Mouse (Mus musculus): ENCODE data around the gene Tead1. TPM values are rescaled to one million over a fixed set of nuclear protein-coding genes. Genes with fewer than 3 reads are reported as not detected.
A peak's percentile ranks its signal among the peaks of the same experiment; 100 is the strongest.

Tead1 gene
- polyA plus RNA-seq, 1 experiment from 2014 or later, result 32.3 TPM

DNA sequence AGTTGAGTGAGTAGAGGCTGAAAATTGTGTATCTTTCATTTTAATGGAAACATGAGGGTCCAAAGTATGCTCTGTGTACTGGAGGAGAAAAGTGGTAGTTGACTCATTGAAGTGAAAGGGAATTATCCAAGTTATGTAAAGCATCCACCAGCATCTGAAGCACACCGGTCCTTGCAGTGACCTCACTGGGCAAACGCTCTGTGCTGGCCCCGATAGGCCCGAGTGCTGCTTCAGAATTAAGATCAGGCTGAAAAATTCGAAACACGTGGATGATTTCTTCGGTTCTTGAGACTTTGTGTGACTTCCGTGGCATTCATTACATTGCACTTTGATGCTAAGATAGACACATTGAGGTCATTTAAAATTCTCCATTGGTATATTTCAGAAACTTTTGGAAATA lies 185.1 kb downstream of the Tead1 start:
- Histone ChIP-seq H3K4me2 (no peak overlapping the region), H3K27ac (peak overlapping the region; percentile 44; the same call in 1 of the 2 replicates), H3K4me1 (replicated peaks) (peaks cover 17% of the 10 kb centered on the region), H3K36me3 (peaks cover 38% of the 10 kb centered on the region), H3K27me3 (no peaks in the 10 kb centered on the region), H3K4me3 (no peak overlapping the region), H3K9ac (no peak overlapping the region), H3K9me3 (replicated peaks) (no peaks in the 10 kb centered on the region)
- 54% methylated on average over 8 of the region's 8 CpGs for WGBS
- no peak for ATAC-seq (replicated peaks; ENCODE audit: insufficient number of reproducible peaks, insufficient read depth, low FRiP score, low read depth)

DNA sequence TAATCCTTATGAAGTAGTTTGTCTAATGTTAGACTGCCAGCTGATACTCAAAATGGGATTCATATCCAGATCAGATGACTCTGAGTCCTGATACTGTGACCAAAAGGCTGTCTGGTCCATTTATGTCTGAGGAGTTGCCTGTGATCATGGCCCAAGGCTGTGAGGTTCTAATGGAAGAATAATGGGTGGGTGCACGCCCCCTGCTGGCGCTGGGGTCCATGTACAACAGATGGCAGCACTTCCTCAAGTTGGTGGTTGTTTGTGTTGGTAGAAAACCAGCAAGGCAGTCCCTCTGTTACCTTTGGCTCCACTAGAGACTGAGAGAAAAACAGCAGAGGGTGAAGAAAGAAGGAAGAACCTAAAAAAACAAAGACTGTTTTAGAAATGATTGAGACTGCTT lies 186.6 kb downstream of the Tead1 start:
- no peak overlapping the region for H3K4me3 ChIP-seq
- H3K9ac ChIP-seq, result no peak overlapping the region
- 8% methylated on average over 2 of the region's 2 CpGs for WGBS
- no peak overlapping the region for H3K4me2 ChIP-seq
- ATAC-seq (replicated peaks; ENCODE audit: insufficient number of reproducible peaks, insufficient read depth, low FRiP score, low read depth), result no peak
- H3K9me3 ChIP-seq (replicated peaks), result no peaks in the 10 kb centered on the region
- peaks cover 21% of the 10 kb centered on the region for H3K4me1 ChIP-seq (replicated peaks)
- H3K27me3 ChIP-seq, result no peaks in the 10 kb centered on the region
- no peak overlapping the region for H3K27ac ChIP-seq
- peaks cover 31% of the 10 kb centered on the region for H3K36me3 ChIP-seq

DNA sequence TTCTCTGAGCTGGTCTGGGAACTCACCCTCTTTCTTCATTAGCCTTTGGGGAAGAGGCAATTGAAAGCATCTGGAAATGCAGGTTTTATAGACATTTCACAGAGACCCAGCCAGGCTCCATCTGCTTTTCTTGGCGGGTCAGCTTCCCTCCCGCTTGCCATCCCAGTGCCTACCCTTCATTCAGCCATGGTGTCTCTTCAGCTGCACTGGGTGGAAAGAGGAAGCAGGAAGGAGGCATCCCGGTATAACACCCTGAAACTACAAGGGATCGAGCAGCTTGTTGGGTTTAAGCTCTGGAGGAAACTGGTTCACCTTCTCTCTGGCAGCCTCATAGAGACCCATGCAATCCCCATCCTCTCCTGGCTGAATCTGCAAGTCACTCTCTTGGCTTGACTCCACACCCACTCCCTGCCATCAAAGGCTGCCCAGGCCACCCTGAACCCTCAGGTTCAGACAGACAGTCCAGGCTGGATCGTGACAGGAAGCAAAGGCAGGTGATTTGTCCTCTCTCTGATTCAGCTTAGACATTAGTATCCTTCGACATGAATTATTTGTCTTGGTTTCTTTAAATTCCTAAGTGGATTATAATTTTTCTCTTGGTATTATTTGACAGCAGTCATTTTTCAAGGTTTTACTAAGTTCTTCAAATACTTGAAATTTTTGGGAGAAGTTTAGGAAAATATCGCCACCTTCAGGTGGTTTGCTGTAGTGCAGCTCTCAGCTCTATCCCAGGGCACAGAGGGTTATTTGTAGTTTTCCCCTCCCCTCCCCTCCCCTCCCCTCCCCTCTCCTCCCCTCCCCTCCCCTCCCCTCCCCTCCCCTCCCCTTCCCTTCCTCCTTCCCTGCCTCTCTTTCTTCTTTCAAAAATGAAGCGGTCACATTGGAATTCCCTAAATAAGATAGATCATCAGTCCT lies 189.7 kb downstream of the Tead1 start:
- no peak for ATAC-seq (replicated peaks; ENCODE audit: insufficient number of reproducible peaks, insufficient read depth, low FRiP score, low read depth)
- WGBS, result 49% methylated on average over 7 of the region's 8 CpGs
- Histone ChIP-seq H3K36me3 (peaks cover 5% of the 10 kb centered on the region; the same call in 1 of the 2 replicates), H3K4me1 (replicated peaks) (peaks cover 45% of the 10 kb centered on the region), H3K9me3 (replicated peaks) (no peaks in the 10 kb centered on the region), H3K4me3 (no peak overlapping the region), H3K4me2 (no peak overlapping the region), H3K27ac (0 out of 2 replicates have a peak overlapping the region, but pooled peaks have one; percentile 41), H3K9ac (no peak overlapping the region), H3K27me3 (no peaks in the 10 kb centered on the region)

DNA sequence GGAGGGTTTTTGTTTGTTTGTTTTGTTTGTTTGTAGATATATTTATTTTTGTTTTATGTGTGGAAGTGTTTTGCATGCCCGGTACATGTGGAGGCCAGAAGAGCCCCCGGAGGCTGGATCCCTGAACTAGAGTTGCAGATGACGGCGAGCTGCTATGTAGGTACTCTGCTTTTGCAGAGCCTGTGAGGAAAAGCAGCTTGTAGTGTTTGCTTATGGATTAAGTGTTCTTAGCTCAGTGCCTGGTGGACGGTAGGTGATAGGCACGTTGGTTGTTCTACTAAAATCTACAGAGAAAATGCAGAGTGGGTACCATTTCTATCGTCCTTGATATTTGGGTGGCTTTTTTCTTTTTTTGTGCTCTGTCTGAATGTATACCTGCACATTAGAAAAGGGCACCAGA lies 192.6 kb downstream of the Tead1 start:
- Histone ChIP-seq H3K9ac (no peak overlapping the region), H3K4me2 (no peak overlapping the region), H3K27me3 (no peaks in the 10 kb centered on the region), H3K4me3 (no peak overlapping the region), H3K9me3 (replicated peaks) (no peaks in the 10 kb centered on the region), H3K36me3 (peaks cover 15% of the 10 kb centered on the region), H3K4me1 (replicated peaks) (peaks cover 45% of the 10 kb centered on the region), H3K27ac (no peak overlapping the region; the same call in 1 of the 2 replicates)
- ATAC-seq (replicated peaks; ENCODE audit: insufficient number of reproducible peaks, insufficient read depth, low FRiP score, low read depth), result no peak
- 87% methylated on average over 7 of the region's 7 CpGs for WGBS

DNA sequence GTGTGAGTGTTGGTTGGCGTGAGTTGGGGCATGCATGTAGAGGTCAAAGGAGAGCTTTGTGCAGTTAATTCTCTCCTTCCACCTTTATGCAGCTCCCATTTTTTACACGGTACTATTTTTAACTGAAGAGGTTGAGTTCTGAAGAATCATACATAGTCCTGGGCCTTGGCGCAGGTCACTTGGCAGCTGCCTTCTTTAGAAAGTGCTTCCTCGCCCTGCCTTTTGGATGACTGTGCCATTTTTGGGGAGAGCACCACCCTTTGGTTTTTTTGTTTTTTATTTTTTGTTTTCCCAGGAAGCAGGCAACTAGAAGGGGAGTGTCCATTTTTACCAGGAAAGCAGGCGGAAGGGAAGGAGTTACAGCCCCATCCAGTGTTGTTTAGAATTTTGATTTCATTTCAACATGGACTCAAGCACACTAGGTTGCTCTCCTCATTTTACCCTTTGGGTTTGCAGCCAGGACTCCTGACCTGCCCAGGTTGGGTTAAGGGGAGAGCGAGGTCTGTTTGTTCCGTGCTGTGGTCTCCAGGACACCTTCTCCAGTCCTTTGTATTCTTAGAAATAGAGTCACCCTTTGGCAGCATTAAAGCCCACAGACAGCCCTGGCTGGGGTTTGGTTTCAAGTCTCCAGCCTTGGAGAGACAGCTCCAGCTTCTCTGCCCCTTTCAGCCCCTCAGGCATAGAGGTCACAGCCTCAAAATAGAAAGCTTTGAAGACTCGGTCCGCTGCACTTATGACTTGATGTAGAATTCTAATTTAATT lies 193.5 kb downstream of the Tead1 start:
- Histone ChIP-seq H3K4me3 (no peak overlapping the region), H3K4me2 (0 out of 2 replicates have a peak overlapping the region, but pooled peaks have one; percentile 9), H3K9ac (0 out of 2 replicates have a peak overlapping the region, but pooled peaks have one; percentile 4), H3K27ac (peak overlapping the region; percentile 80), H3K4me1 (replicated peaks) (peaks cover 46% of the 10 kb centered on the region), H3K36me3 (peaks cover 22% of the 10 kb centered on the region), H3K9me3 (replicated peaks) (no peaks in the 10 kb centered on the region), H3K27me3 (no peaks in the 10 kb centered on the region)
- 56% methylated on average over 9 of the region's 9 CpGs for WGBS
- no peak for ATAC-seq (replicated peaks; ENCODE audit: insufficient number of reproducible peaks, insufficient read depth, low FRiP score, low read depth)

DNA sequence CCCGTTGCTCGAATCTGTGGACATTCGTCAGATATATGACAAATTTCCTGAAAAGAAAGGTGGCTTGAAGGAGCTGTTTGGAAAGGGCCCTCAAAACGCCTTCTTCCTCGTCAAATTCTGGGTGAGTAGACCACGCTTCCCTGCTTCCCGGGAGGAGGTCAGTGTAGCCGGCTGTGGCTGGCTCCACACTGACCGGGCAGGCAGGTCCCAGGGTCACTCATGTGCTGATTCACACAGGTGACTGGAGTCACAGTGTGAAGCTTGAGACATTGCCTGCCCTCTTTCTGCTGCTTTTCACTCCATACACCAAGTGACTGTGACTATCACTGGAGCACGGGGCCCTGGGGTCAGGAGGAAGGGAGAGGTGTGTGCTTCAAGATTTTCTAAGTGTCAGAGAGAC lies 197.0 kb downstream of the Tead1 start:
- no peak for ATAC-seq (replicated peaks; ENCODE audit: insufficient number of reproducible peaks, insufficient read depth, low FRiP score, low read depth)
- Histone ChIP-seq H3K27ac (no peak overlapping the region), H3K4me2 (no peak overlapping the region), H3K27me3 (no peaks in the 10 kb centered on the region), H3K4me1 (replicated peaks) (peaks cover 38% of the 10 kb centered on the region), H3K4me3 (no peak overlapping the region), H3K9ac (no peak overlapping the region), H3K36me3 (peaks cover 22% of the 10 kb centered on the region), H3K9me3 (replicated peaks) (no peaks in the 10 kb centered on the region)
- WGBS, result 86% methylated on average over 10 of the region's 10 CpGs

DNA sequence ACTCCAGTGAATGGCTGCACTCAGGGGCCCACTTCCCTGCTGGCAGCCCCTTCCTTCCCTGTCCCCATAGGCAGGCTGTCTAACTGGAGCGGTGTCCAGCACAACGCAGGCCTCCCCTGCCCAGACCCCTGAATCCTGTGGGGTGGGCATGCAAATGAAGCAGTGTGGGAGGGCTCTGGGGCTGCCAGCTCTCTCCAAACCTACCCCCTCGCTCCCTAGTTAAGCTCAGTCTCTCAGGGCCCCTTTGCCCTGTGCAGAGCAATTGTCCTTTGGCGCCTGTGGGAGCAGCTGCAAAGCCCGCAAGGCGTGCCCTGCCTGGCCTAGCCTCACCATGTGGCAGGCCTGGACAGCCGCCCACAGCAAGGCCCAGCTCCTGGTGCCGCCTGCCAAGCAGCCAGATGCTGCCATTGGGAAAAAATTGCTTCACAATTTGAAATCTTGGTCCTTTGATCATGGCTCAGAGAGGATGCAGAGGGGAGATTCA lies 204.7 kb downstream of the Tead1 start:
- H3K27ac ChIP-seq, result peak overlapping the region; percentile 76
- no peak overlapping the region for H3K4me2 ChIP-seq
- peak overlapping the region; percentile 26; the same call in 1 of the 2 replicates for H3K9ac ChIP-seq
- no peak overlapping the region for H3K4me3 ChIP-seq
- peaks cover 34% of the 10 kb centered on the region for H3K4me1 ChIP-seq (replicated peaks)
- WGBS, result 36% methylated on average over 8 of the region's 8 CpGs
- peak; percentile 56; the same call in 1 of the 2 replicates for ATAC-seq (replicated peaks; ENCODE audit: insufficient number of reproducible peaks, insufficient read depth, low FRiP score, low read depth)
- H3K9me3 ChIP-seq (replicated peaks), result no peaks in the 10 kb centered on the region
- no peaks in the 10 kb centered on the region for H3K36me3 ChIP-seq
- H3K27me3 ChIP-seq, result no peaks in the 10 kb centered on the region

DNA sequence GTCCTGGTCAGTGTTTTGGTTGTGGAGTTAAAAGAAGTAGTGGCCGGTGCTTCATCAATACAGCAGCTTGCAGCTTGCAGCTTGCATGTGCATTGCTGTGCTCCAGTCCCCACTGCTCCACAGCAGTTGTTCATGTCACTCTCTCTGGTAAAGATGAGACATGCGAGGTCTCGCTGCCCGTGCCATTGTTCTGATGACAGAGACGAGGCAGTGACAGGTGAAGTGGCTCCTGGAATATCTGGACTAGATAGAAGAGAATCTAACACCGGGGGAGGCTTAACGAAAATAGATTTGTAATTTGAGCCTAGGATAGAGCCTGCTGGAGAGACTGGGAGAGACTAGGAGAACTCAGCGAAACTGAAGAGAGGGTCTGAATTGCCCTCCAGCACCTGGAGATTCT lies 206.4 kb downstream of the Tead1 start:
- Histone ChIP-seq H3K9ac (no peak overlapping the region), H3K4me2 (no peak overlapping the region), H3K4me1 (replicated peaks) (peaks cover 34% of the 10 kb centered on the region), H3K27me3 (no peaks in the 10 kb centered on the region), H3K9me3 (replicated peaks) (no peaks in the 10 kb centered on the region), H3K36me3 (no peaks in the 10 kb centered on the region), H3K4me3 (no peak overlapping the region), H3K27ac (peak overlapping the region; percentile 40)
- WGBS, result 32% methylated on average over 8 of the region's 8 CpGs
- no peak for ATAC-seq (replicated peaks; ENCODE audit: insufficient number of reproducible peaks, insufficient read depth, low FRiP score, low read depth)

DNA sequence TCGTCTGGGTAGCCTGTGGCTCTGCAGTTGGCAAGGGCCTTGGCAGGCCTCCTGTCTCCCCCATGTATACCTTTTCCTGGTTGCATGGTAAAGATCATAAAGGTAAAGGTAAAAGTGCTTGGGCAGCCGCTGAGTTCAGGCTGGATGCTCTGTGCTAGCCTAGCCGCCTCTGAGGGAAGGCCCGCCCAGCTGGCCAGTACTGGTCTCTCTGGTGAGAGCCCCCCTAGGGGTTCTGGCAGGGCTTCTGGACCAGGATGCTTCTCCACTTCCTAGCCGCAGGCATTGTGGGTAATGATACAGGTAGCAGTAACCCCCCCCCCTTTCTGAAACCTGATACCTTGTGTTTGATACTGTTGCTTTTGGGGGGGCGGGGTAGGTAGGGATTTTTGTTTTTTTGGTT lies 212.8 kb downstream of the Tead1 start:
- Histone ChIP-seq H3K36me3 (peaks cover 38% of the 10 kb centered on the region; the same call in 1 of the 2 replicates), H3K4me1 (replicated peaks) (no peaks in the 10 kb centered on the region), H3K9ac (no peak overlapping the region), H3K27me3 (no peaks in the 10 kb centered on the region), H3K9me3 (replicated peaks) (no peaks in the 10 kb centered on the region), H3K4me3 (no peak overlapping the region), H3K27ac (no peak overlapping the region), H3K4me2 (no peak overlapping the region)
- no peak for ATAC-seq (replicated peaks; ENCODE audit: insufficient number of reproducible peaks, insufficient read depth, low FRiP score, low read depth)
- 85% methylated on average over 6 of the region's 6 CpGs for WGBS

DNA sequence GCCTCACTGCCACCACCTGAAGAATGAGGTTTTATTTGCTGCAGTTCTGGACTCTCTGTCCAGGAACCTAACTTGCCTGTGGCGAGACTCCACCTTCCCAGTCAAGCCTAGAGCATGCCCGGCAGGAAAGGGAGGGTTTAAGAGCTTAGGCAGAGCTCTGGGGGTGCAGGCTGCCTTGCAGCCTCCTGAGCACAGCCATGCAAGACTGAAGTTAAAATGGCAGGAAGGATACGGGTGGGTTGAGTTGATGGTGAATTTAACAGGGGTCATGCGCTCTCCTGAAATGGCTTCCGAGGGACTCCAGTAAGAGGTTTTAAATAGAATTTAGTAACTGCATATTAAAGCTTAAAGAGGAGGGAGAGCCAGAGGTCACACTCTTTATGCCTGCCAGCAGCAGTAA lies 213.5 kb downstream of the Tead1 start:
- H3K36me3 ChIP-seq, result peaks cover 38% of the 10 kb centered on the region; the same call in 1 of the 2 replicates
- H3K9ac ChIP-seq, result no peak overlapping the region
- no peak for ATAC-seq (replicated peaks; ENCODE audit: insufficient number of reproducible peaks, insufficient read depth, low FRiP score, low read depth)
- H3K4me2 ChIP-seq, result no peak overlapping the region
- 68% methylated on average over 5 of the region's 5 CpGs for WGBS
- no peak overlapping the region for H3K4me3 ChIP-seq
- H3K27me3 ChIP-seq, result no peaks in the 10 kb centered on the region
- no peaks in the 10 kb centered on the region for H3K9me3 ChIP-seq (replicated peaks)
- H3K4me1 ChIP-seq (replicated peaks), result no peaks in the 10 kb centered on the region
- H3K27ac ChIP-seq, result no peak overlapping the region

DNA sequence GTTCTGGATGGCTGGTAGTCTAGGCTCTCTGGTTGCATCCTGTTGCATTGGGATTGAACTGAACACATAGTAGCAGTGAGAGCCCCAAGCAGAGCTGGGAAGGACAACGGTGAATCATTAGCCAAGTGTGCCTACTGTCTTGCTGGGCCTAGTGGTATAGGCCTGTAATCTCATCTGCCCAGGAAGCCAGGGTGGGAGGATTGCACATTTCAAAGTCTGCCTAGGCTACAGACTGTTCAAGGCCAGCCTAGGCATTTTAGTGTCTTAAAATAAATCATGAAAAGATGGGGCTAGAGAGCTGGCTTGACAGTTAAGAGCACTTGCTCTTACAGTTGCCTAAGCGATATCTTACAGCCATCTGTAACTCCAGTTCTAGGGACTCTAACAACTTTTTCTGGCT lies 217.2 kb downstream of the Tead1 start:
- Histone ChIP-seq H3K4me2 (no peak overlapping the region), H3K9me3 (replicated peaks) (no peaks in the 10 kb centered on the region), H3K4me1 (replicated peaks) (no peaks in the 10 kb centered on the region), H3K9ac (no peak overlapping the region), H3K36me3 (peaks cover 50% of the 10 kb centered on the region; the same call in 1 of the 2 replicates), H3K27ac (no peak overlapping the region), H3K4me3 (no peak overlapping the region), H3K27me3 (no peaks in the 10 kb centered on the region)
- no peak for ATAC-seq (replicated peaks; ENCODE audit: insufficient number of reproducible peaks, insufficient read depth, low FRiP score, low read depth)
- WGBS, result 88% methylated on average over 2 of the region's 2 CpGs
